11 mouse cellular contexts compared by ENCODE assay signal in the genomic region with DNA sequence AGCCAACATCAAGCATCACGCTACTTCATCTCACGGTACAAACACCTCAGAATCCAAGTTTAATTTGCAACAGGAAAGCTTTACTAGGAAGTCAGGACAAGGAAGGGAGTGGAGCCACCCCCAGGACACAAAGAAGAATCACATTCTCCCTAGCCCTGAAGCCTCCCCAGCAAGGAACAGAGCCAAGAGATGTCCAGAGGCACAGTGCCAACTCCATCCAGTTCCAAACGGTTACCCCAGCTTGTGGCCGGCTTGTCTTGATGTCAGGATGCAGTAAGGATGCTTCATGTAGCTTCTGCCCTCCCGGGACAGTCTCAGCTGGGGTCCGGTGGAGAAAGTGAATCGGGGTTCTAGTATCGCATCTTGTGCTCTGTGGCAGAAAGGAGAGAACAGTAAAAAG. TPM values are rescaled to one million over a fixed set of nuclear protein-coding genes. Genes with fewer than 3 reads are reported as not detected.
"Had no signal": no experiment of that assay in that cellular context is flagged by ENCODE, and none has a peak within 500 bp of the region (broad histone marks: within the 10 kb centered on the region; RNA-seq: fewer than 3 reads in every experiment).

No protein-coding gene starts in this region.

- DNase-seq: lung, adult 2 months; lung, postnatal 14 days; lung, postnatal 36 days; right cerebral cortex, postnatal 14 days; thymus, adult 2 months; thymus, postnatal 14 days; thymus, postnatal 36 days had no signal

RNA-seq across cellular contexts. Expression of a gene that starts 6.3 kb away (rescaled TPM):
- total RNA-seq: megakaryocyte progenitor cell, adult 5-6 weeks; midbrain, postnatal 0 days; monocyte, adult 5-6 weeks; neutrophil, adult 5-6 weeks had no signal

RNA-seq across cellular contexts. Expression of a gene that starts 20.6 kb away (rescaled TPM):
- total RNA-seq: megakaryocyte progenitor cell, adult 5-6 weeks; monocyte, adult 5-6 weeks; neutrophil, adult 5-6 weeks had no signal

RNA-seq across cellular contexts. Expression of a gene that starts 38.3 kb away (rescaled TPM):
- total RNA-seq: megakaryocyte progenitor cell, adult 5-6 weeks; monocyte, adult 5-6 weeks had no signal

RNA-seq across cellular contexts. Expression of a gene that starts 51.0 kb away (rescaled TPM):
- total RNA-seq: megakaryocyte progenitor cell, adult 5-6 weeks; monocyte, adult 5-6 weeks had no signal
